Mouse (Mus musculus) testis, adult 2 months (tissue): ENCODE results near the gene Maml3. TPM values are rescaled to one million over a fixed set of nuclear protein-coding genes. Genes with fewer than 3 reads are reported as not detected.
A peak's percentile ranks its signal among the peaks of the same experiment; 100 is the strongest.

ENCODE experiments used
- H3K27ac ChIP-seq: fragments of 200-500 bp; 2 replicates; pipeline ENCODE4 v1.5.1; 2012; ENCODE audit warnings: low read depth, low read length; ENCODE audit not compliant: control insufficient read depth, insufficient read depth
- H3K27me3 ChIP-seq: fragments of 200-500 bp; 2 replicates; pipeline ENCODE4 v1.6.1; 2012; ENCODE audit warnings: mild to moderate bottlenecking, low read length, moderate library complexity; ENCODE audit not compliant: control insufficient read depth, insufficient read depth
- H3K36me3 ChIP-seq: fragments of 200-500 bp; 2 replicates; pipeline ENCODE4 v1.6.1; 2012; ENCODE audit warnings: mild to moderate bottlenecking, low read length; ENCODE audit not compliant: control insufficient read depth, insufficient read depth
- H3K4me1 ChIP-seq: fragments of 200-500 bp; 2 replicates; pipeline ENCODE4 v1.6.1; 2012; ENCODE audit warnings: low read length; ENCODE audit not compliant: control insufficient read depth, insufficient read depth
- H3K4me3 ChIP-seq: fragments of 200-500 bp; 2 replicates; pipeline ENCODE4 v1.5.1; 2012; ENCODE audit warnings: low read depth, mild to moderate bottlenecking, low read length, moderate library complexity, mixed read lengths; ENCODE audit not compliant: control insufficient read depth
- CTCF ChIP-seq: fragments of 200-500 bp; IDR thresholded peaks from 2 replicates; pipeline ENCODE4 v1.5.1; 2012; ENCODE audit warnings: low read depth, mild to moderate bottlenecking, inconsistent platforms, low read length, moderate library complexity; ENCODE audit not compliant: control insufficient read depth, insufficient read depth, insufficient replicate concordance
- POLR2A ChIP-seq: fragments of 200-500 bp; IDR thresholded peaks from 2 replicates; pipeline ENCODE4 v1.6.1; 2012; ENCODE audit warnings: low read depth, mild to moderate bottlenecking, inconsistent platforms, low read length, moderate library complexity; ENCODE audit not compliant: control insufficient read depth
- polyA plus RNA-seq: library from polyadenylated mRNA; depleted of rRNA; stranded (reverse); fragments of >200 nt; gene quantifications from 2 replicates; pipeline ENCODE4 v1.2.3, GENCODE M21; 2012

The Maml3 gene
- polyA plus RNA-seq, 1 experiment = 2.9 TPM

DNA sequence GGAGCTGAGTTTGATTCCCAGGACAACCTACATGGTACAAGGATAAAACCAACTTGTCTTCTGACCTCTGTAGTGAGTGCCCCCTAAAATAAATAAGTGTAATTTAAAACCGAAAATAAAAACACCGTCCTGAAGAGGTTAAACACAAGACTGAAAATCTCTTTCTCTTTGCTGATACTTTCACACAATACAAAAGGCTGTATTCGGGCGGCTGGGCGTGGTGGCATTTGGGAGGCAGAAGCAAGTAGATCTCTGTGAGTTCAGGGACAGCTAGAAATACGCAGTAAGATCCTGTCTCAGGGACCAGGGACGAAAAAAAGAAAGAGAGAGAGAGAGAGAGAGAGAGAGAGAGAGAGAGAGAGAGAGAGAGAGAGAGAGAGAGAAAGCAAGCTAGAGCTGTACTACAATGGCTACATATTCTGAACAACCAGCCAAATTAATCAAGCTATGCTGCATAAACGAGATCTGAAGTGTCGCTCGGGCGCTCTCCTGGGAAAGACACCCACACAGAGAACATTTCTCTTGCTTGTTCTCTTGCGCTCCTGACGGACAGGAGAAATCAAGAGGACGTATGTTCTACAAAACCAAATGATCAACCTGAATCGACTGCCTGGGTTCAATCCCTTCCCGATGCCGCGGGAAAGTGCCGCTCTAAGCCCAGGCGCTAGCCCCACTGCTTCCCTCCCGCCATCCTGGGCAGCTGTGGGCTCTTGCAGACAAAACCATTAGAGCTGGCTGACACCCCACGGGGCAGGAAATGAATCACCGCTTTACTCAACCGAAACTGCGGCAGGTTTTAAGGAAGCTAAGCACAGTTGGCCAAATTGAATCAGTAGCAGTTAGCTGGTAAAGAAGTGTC is 35.3 kb downstream of the Maml3 start:
- TF ChIP-seq POLR2A (no peak), CTCF (no peak)
- Histone ChIP-seq H3K4me3 (peak overlapping the region; percentile 66), H3K36me3 (no peaks in the 10 kb centered on the region), H3K27me3 (no peaks in the 10 kb centered on the region; the same call in 1 of the 2 replicates), H3K4me1 (peaks cover 4% of the 10 kb centered on the region; the same call in 1 of the 2 replicates), H3K27ac (no peak overlapping the region)

DNA sequence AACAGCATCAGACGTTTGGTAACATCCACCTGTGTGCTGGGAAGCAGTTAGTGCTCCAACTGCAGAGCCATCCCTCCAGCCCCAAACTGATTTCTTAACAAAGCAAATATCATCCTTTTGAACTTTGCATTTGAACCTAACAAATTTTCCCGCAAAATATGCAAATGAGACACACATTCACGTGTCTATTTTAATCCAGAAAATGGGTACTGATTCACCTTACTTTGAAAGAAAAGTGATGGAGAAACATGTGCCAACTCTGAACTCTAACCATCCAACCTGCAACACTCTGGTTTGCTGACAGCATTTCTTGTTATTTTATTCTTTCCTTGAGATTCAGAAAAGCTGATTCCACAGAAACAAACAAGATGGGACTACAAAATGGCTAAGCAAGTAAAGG is 36.0 kb downstream of the Maml3 start:
- TF ChIP-seq POLR2A = no peak
- no peak for TF ChIP-seq CTCF
- peaks cover 4% of the 10 kb centered on the region; the same call in 1 of the 2 replicates for H3K4me1 ChIP-seq
- no peak overlapping the region for H3K27ac ChIP-seq
- no peak overlapping the region for H3K4me3 ChIP-seq
- H3K27me3 ChIP-seq = no peaks in the 10 kb centered on the region; the same call in 1 of the 2 replicates
- H3K36me3 ChIP-seq = no peaks in the 10 kb centered on the region

DNA sequence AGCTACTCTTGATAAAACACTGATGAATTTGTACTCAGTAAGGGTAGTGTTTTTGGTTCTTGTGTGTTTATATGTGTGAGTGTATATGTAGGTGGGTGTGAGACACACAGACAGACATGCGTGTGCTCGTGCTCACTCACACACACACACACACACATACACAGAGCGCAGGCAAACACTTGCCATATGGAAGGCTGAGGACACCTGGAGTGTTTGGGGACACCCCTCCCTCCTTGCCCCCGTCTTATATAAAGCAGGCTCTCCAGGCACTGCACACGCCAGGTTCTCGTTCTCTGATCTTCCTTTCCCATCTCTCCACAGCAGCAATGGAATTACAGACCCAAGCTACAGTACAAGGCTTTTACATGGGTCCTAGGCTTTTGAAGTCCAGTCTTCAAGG is 37.7 kb downstream of the Maml3 start:
- Histone ChIP-seq H3K27ac (no peak overlapping the region), H3K36me3 (no peaks in the 10 kb centered on the region), H3K4me3 (no peak overlapping the region), H3K4me1 (peaks cover 2% of the 10 kb centered on the region; the same call in 1 of the 2 replicates), H3K27me3 (no peaks in the 10 kb centered on the region; the same call in 1 of the 2 replicates)
- TF ChIP-seq POLR2A (no peak), CTCF (no peak)

DNA sequence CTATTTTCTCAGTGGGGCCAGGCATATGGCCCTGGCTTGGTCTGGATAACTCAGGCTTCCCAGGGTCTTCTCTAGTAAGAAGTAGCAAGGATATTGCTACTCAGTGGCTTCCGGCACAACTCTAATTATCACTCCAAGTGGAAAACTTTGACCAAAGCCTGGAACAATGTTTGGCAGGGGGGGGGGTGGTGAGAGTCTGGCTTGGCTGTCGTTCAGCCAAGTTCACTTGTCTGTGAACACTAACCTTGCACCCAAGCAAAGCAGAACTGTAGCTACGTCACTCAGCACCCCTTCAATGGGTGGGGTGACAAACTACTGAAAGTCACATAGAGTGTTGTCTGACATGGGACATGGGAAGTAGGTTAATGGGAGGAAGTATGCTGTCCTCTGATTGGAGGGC is 38.7 kb downstream of the Maml3 start:
- no peaks in the 10 kb centered on the region; the same call in 1 of the 2 replicates for H3K27me3 ChIP-seq

DNA sequence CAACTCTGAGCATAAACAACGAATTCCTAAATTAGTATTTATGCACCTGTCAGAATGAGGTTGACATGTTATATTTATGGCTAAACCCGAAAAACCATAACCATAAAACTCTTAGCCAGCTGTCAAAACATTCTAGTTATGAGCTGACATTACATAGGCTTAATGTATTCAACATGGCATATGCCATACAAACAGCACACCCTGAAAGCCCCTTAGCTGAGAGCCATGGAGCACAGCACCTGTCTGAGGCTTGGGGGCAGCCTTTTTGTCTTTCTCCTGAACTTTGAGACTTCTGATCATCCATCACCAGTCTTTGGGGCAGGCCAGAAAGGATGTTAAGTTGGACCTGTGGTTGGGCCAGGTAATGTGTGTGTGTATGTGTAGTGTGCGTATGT is 41.6 kb downstream of the Maml3 start:
- H3K4me3 ChIP-seq = no peak overlapping the region
- H3K27ac ChIP-seq = no peak overlapping the region
- no peaks in the 10 kb centered on the region for H3K27me3 ChIP-seq
- H3K4me1 ChIP-seq = peaks cover 3% of the 10 kb centered on the region; the same call in 1 of the 2 replicates
- TF ChIP-seq CTCF (no peak), POLR2A (no peak)
- no peaks in the 10 kb centered on the region for H3K36me3 ChIP-seq

More for the DNA sequence above, 38.7 kb downstream of the Maml3 start:
- no peak overlapping the region for H3K27ac ChIP-seq
- no peaks in the 10 kb centered on the region for H3K36me3 ChIP-seq
- TF ChIP-seq CTCF (no peak), POLR2A (no peak)
- no peak overlapping the region for H3K4me3 ChIP-seq
- peaks cover 5% of the 10 kb centered on the region for H3K4me1 ChIP-seq

DNA sequence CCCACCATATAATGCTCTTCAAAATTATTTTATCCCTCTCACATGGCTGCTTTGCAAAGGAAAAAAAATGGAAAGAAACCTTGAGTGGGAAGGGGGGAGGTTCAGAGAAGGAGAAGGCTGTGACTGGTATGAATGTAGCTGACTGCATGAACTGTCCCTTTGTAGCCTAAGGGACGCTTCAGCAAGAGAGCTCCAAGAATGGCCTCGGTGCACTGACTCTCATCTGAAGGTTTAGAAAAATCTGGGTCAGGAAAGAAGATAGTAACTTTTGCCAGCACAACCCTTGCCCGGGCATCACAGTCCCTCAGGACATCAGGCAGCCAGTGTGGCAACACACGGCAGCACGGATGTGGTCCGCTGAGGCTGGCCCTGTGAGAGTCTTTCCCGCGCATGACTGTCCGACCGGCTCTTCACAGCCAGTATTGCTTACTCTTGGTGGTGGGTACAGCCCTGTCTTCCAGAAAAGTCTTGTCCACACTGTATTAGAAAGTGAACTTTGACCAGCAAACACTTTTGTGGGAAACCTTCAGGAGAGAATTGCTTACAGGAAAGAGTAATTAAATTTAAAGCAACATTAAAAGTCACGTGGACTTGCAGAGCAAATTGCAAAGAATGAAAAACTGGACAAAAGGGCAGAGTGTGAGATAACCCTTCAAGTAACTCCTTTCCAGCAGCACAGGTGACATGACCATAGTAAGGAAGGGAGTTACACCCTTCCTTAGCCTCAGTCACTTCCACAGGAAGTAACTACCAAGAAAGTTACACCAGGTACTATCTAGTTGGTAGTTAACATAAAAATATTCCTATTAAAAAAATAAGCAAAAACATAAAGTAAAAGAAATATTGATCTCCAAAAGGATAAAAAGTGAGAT is 42.3 kb downstream of the Maml3 start:
- H3K4me1 ChIP-seq = peaks cover 3% of the 10 kb centered on the region; the same call in 1 of the 2 replicates
- H3K36me3 ChIP-seq = no peaks in the 10 kb centered on the region
- no peak for TF ChIP-seq CTCF
- TF ChIP-seq POLR2A = no peak
- no peak overlapping the region for H3K4me3 ChIP-seq
- no peaks in the 10 kb centered on the region for H3K27me3 ChIP-seq
- no peak overlapping the region for H3K27ac ChIP-seq
